Mouse (Mus musculus) retina, adult 2 months (tissue): Measurements from ENCODE around the gene Mlh3.
"Not testable (repeated sequence)": the region's sequence is repeated elsewhere in the genome, so short reads cannot be mapped to it uniquely, and the experiment has no call there.

Source experiments
- DNase-seq: peaks from one replicate; pipeline ENCODE4 v3.0.0-alpha.2; 2012; ENCODE audit warnings: low read depth, low spot score

Gene Mlh3

DNA sequence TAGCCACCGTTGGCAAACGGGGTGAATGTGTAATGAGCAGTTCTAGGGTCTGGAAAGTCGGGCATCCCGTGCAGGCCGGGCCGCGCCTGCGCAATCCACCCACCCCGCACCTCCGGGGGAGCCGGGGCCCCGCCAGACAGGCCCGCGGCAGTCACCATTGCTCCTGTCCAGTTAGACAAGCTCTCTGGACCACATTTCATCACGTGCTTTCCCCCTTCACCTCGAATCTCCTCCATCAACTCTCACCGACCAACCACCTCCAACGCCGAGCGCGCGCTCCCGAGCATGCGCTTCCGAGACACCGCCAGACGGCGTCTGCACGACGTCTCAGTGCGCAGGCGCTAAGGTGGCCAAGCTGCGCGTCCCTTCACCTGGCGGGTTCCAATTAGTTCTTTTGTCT is at the start of gene Mlh3:
TSS of gene Mlh3 (minus strand) at position 281 of the 400 bp plus-strand sequence.
- peak; percentile 75 for DNase-seq

DNA sequence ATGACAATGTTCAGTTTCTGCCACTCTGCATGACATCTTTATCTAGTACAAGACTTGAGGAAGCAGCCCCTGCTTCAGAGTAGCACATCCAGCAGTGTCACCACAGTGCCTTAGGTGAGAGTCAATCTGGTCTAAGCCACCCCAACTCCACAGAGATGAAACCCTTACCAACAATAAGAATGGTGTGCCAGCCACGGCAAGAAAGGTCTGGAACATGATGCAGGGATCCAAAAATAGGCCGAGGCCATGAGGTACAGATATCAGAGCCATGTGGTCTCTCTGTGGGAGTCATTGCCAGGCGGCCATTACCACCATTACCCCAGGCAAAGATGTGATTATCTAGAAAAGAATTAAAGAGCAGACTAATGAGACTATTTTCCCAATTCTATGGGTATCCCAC is 38.3 kb upstream of the Mlh3 start:
- no peak for DNase-seq

DNA sequence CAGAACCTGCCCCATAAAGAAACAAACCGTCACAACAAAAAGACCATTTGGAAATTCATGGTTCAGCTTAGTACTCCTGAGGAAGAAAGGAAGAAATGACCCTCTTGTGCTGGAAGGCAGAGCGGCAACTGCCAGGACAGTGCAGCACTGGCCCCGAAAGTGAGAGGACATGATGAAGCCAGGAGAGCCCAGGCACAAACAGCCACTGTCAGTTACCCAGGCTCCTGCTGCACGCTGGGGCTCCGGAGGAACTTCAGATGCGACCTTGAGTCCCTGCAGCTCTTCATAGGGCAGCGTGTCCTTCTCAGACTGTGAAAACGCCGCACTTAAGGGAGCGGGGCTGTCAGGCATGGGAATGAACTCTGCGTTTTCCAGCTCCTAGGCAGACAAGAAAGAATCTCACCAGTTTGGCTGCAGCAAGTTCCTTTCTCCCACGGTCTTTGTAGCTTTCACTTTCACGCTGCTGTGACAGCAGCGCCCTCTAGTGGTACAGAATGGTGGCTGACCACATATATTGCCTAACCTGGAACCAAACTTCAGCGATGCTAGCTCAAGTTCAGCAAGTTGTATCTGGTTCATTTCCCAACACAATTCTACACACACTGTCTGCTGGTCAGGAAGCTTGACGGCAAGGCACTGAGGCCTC is 35.0 kb upstream of the Mlh3 start:
- peak; percentile 65 for DNase-seq

DNA sequence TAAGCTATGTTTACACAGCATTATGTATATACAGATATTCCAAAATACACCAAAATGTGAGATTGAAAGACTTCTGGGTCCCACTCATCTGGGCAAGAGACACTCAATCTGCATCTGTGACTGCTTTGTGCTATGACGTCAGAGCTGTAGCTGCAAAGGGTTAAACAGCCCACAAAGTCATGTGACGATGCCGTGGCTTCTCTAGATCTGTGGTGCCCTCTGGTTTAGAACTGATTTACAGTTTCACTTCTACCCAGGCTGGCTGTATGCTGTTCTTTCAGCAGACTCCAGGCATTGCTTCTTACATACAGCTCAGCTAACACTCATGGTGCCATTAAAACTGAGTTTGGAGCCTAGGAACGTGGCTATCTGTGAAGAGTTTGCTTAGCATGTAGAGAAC is 34.3 kb upstream of the Mlh3 start:
- DNase-seq = no peak

DNA sequence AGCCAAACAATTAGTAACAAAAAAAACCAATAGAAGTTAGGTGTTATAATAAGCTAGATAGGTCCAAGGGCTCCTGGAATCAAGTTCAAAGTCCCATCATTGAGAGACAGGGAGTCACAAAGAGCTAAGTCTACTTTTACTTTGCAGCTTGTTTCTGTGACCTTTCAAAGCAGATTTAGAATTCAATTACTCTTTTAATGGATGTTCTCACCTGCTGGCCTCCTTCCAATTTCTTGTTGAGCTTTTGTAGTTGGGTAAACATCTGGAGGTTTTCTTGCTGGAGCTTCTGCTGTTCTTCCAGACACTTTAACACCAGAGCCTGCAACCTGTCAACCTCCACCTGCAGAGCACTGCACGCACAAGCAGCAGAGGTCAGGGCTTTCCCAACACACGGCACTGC is 32.9 kb upstream of the Mlh3 start:
- DNase-seq = no peak

- no peak for DNase-seq
Observed at GRCm38 (mm10) chr12:85298835-85299180, 28.4 kb upstream of the Mlh3 start.

GRCm38 (mm10) chr12:85298127-85298834 is 27.9 kb upstream of the Mlh3 start:
- DNase-seq = no peak

DNA sequence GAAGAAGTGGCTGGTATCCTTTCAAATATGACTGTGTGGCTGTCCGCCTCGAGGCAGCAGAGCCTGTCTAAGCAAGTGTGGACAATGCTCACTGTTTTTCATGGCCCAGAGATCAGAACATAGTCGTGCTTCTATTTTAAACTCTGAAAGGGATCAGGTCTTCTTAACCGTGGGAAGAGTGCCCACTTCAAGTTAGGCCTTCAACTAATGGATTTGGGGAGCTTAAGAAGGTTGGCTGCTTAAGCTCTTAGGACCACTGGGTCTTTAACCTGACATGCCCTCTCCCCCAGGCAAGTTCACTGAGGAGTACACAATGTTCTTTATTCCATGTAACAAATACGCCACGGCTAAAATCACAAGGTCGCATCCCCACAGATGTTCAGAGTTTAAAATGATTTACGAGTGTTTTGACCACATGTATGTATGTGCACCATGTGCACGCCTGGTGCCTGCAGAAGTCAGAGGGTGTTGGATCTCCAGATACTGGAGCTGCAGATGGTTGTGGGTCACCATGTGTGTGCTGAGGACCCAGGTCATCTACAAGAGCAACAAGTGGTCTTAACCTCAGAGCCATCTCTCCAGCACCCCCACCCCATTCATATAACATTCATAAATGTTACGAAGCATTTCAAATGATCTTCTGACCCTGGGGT is 27.1 kb upstream of the Mlh3 start:
- DNase-seq = no peak

DNA sequence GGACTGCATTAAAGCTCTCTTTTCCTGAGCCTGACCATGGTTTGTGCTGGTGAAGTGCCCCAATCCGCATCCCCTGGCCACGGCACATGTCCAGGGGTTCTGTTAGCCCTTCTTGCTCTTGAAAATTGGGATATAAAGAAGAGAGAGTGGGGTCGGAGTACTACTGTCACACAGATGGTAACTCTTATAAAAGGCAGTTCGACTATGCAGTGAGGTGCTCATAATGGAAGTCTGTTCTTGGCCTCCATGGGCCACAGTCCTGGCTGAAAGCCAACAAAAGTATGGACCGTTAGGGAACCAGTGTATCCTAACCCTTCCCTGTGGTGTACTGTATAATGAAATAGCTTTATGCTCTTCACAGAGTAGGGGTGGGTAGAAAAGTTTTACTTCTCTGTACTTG is 26.5 kb upstream of the Mlh3 start:
- no peak for DNase-seq

DNA sequence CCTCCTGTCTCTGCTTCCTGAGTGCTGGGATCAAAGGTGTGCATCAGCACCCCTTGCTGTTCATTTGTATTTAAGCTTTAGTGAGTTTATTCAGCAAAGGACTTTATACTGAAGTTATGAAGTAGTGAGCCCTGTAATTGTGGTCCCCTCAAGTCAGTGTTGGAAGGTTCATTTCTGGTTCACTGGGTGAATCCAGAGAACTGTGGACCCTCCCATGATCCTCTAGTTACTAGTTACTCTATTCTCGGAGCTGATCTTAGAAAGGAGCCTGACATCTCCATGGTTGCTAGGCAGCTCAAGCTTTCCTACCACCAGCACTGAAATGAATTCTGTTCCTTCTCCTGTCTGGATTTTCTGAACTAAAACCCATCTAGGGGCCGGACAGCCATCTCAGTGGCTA is 25.1 kb upstream of the Mlh3 start:
- no peak for DNase-seq

DNA sequence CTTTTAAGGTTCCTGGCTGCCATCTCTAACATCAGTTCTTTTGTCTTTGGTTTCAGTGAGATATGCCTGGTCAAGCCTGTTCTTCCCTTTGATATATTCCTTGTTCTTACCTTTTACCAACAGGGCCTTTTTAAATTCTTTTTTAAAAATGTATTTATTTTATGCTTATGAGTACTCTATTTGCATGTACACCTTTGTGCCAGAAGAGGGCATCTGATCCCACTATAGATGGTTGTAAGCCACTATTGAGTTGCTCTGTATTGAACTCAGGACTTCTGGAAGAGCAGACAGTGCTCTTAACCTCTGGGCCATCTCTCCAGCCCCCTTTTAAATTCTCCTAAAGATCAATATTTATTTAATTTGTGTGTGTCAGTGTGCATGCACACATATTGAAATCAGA is 22.5 kb upstream of the Mlh3 start:
- no peak for DNase-seq

DNA sequence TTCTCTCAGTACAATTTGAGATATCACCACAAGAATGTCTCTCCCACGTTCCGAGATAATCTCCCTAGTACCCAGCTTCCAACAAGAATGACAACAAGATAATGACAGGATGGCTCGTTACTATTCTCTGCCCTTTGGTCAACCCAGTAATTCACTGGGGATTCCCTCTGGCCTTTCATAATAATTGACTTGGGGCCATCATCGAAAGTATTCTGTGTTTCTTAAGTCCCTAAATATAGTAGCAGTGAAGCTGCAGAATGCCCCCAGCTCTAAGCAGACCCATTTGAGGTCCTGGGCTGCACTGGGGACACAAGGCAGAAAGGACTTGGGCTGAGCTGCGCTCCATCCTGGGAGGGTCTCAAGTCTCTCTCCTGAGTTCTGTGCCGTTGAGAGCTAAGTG is 21.9 kb upstream of the Mlh3 start:
- DNase-seq = no peak

- DNase-seq = no peak
Observed at GRCm38 (mm10) chr12:85291541-85291940, 21.1 kb upstream of the Mlh3 start.

DNA sequence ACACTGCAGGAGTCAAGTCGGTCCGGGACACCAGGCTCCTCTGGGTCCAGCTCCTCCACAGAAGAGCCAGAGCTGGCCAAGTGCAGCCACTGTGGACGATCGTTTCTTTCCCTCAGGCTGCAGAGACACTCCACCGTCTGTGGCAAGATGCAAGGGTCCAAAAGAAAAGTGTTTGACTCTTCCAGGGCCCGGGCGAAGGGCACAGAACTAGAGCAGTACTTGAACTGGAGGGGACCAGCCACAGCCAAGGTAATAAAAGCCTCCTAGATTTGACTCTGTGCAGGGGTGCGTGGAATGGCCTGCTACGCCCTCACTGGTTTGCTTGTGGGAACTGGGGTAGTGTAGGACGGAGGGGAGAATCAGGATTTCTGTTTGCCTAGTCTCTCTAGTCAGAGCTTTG is 20.2 kb upstream of the Mlh3 start:
- no peak for DNase-seq

DNA sequence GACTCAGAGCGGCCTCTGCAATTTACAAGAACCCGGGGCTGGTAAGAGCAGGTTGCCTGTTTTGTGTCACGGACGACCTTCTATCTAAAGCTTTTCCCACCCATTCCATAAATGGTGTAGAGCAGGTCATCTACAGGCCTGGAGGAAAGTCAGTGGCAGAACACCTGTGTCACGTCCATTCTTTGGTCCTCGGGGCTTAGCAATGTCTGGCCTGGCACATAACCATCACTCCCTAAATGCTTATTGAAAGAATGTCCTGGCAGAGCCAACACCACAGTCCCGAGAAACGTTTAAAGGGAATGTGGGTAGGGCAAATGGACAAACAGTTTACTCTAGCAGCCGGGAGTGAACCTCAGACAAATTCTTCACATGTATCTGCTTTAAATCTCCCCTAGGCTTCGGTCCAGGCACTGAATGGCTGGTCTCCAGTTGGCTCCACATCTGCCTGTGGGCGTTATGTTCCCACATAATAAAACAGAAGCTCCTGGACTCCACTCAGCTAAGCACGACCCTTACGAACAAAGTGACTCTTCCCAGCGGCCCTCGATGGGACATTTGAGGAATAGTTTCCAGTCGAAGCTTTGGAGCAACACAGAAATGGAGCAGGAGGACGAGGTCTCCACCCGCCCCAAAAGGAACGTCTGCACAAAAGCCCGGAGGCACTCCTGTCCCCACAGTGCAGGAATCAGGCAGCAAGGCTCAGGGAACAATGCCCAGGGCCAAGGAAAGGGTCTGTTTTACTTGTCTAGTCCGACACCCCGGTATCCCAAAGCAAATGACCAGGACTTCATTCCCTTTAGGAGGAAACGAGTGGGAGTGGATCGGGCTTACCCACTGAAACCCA is 19.0 kb upstream of the Mlh3 start:
- no peak for DNase-seq

DNA sequence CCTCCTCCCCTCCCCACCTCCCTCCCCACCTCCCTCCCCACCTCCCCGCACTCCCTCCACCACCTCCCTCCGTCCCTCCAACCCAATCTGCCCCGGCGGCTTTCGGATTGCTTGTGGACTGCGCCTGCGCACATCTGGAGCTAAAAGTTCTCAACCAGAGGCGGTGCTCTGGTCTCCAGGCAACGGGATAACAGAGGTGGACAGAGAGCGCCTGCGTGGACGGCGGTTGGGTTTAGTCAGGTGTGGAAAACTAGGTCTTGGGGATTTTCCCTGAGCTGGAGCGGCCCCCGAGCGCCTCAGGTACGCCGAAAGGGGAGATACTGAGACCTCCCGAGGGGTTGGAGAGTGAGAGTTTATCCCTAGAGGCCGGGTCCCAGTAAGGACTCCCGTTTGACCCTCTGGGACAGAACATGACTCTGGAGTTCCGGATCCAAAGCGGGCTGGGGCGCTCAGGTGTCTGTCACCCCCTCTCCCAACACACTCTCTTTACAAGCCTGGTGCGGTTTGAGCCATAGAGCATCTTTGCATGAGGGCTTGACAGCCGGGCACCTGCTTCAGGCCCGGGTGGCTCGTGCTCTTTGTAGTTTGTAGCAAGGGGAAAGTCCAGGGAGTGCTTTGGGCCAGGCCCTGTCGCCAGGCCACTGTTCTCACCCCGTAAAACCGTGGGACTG is 18.2 kb upstream of the Mlh3 start, which contains the start of gene Zc2hc1c:
TSS of gene Zc2hc1c (plus strand) at position 106 of the 671 bp plus-strand sequence.
- DNase-seq = peak; percentile 92

GRCm38 (mm10) chr12:85287809-85288485 is 17.5 kb upstream of the Mlh3 start, which contains the start of gene Acyp1:
TSS of gene Acyp1 (minus strand) at chr12:85288438.
- no peak for DNase-seq

DNA sequence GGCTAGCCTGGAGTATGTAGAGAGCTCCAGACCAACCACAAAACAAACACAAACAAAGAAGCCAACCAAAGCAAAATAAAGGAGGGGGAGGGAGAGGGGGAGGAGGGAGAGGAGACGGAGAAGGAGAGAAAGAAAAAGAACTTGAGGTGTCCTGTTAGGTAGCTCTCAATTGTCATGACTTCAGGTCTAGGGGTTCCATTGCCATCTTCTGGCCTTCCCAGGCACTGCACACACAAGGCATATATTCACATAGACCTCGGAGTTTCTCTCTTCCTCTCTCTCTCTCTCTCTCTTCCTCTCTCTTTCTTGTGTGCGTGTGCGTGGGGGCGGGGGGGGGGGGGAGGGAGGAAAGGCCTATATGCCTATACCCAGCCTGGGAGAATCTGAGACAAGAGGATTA is 16.5 kb upstream of the Mlh3 start:
- DNase-seq = no peak

GRCm38 (mm10) chr12:85284996-85285395 is 14.6 kb upstream of the Mlh3 start:
- DNase-seq = no peak

DNA sequence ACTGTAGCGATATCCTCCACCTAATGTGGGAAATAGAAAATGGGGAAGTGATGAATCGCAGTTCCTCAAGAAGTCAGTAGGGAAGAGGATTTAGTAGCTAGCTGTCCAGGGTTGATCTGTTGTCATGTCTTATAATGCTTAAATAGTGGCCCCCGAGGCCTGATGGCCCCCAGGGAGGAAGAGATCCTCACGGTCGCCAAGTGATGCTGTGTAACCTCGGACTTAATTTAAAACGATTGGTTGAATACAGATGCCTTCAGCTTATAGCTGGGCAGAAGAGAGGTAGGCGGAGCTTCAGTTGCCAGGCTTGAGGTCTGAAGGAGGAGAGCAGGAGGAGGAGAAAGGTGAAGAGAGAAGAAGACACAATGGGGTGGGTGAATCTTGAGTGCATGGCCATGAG is 13.9 kb upstream of the Mlh3 start:
- no peak for DNase-seq

DNA sequence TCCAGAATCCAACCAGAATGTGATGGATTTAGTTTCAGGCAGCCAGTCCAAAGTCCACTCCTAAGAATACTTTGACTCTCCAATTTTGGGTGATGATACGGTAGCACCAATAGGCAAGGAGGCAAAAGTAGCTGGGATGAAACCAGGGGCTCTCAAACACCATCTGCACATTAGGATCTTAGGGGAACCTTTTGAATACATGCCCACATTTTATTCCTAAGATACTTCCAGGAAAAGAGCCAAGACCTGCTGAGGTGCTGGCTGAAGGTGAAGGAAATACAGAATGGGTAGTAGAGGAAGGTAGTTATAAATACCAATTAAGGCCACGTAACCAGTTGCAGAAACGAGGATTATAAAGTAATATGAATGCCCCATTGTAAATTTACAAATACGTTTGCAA is 11.4 kb upstream of the Mlh3 start:
- DNase-seq = not testable (repeated sequence)
